Mouse (Mus musculus) lung, adult 2 months (tissue): ENCODE results near the gene Rora. TPM values are rescaled to one million over a fixed set of nuclear protein-coding genes. Genes with fewer than 3 reads are reported as not detected.

Experiments
- DNase-seq: peaks from one replicate; pipeline ENCODE4 v3.0.0; 2022
- H3K4me1 ChIP-seq: fragments of 200-500 bp; 2 replicates; pipeline ENCODE4 v1.6.1; 2011; ENCODE audit warnings: low read length; ENCODE audit not compliant: control insufficient read depth, insufficient read depth
- H3K4me3 ChIP-seq: fragments of 200-500 bp; replicated peaks from 2 replicates; pipeline ENCODE3; 2011; ENCODE audit warnings: low read depth, mild to moderate bottlenecking, control low read depth, low read length; ENCODE audit errors: extremely low read depth
- CTCF ChIP-seq: fragments of 200-500 bp; IDR thresholded peaks from 2 replicates; pipeline ENCODE4 v1.5.1; 2011; ENCODE audit warnings: mild to moderate bottlenecking, low read length, control low read depth; ENCODE audit not compliant: insufficient read depth
- POLR2A ChIP-seq: fragments of 200-500 bp; IDR thresholded peaks from 2 replicates; pipeline ENCODE4 v1.6.1; 2011; ENCODE audit warnings: low read depth, mild to moderate bottlenecking, control low read depth, low read length, borderline replicate concordance; ENCODE audit errors: extremely low read depth
- WGBS: fragments of 180-500 bp; shearing (Covaris S2); methylation state at CpG from one replicate; pipeline ENCODE4 v1.1.7; 2018; 5-methylcytosine and 5-hydroxymethylcytosine counted together
- polyA plus RNA-seq: library from polyadenylated mRNA; depleted of rRNA; stranded (reverse); fragments of >200 nt; gene quantifications from 2 replicates; pipeline ENCODE4 v1.2.3, GENCODE M21; 2012

Gene Rora
- polyA plus RNA-seq, 1 experiment = 17.8 TPM

- peak; percentile 27 for DNase-seq
- Histone ChIP-seq H3K4me3 (peak overlapping the region; percentile 69), H3K4me1 (no peaks in the 10 kb centered on the region)
- no peak for TF ChIP-seq POLR2A
- no peak for TF ChIP-seq CTCF
- under 1% methylated on average over 43 of the region's 43 CpGs for WGBS
Observed at GRCm38 (mm10) chr9:68654333-68655017, 889 bp downstream of the Rora start.

DNA sequence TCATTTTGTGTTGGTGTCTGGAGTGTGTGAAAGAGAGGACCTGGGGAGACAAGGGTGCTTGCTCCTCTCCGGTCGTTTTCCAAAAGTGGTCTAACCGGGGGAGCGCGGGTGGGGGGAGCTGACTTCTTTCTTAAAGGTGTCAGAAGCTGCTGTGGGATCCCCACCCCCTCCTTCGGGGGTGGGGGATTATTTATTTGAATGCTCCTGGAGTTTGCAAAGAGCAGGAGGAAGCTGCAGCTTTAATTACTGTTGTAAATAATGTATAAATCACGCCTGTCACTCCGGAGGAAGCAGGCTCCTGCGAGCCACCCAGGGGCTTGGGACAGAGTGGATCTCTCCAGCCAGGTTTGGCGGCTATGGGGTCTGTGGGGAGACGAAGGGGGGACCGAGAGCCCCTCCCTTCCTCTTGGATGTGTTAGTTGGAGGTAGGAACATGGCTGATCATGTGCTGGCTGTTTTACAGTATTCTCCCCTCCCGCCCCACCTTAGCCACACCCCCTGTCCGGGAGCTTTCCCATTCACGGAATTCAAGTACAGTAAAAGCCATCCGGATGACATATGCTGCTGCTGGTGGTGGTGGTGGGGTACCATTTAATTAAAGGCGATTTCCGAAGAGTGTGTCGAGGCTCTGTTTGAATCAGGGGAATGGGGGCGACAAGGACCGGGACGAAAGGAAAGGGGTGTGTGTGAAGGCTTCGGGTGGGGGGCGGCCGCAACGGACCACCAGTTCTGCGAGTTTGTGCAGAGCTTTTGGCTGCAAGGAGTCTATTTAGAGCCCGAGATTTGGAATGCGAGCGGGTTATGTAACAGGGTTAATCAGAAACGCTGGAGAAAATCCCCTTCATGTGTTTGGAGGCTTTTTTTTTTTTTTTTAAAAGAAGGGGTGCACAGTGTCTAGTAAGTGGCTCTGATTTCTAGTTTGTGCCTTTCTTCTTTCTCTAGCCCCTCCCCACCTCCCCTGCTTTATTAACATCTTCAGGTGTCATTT lies 1.7 kb downstream of the Rora start:
- TF ChIP-seq POLR2A (no peak), CTCF (no peak)
- DNase-seq = peak; percentile 23
- WGBS = 1% methylated on average over 31 of the region's 31 CpGs
- H3K4me1 ChIP-seq = no peaks in the 10 kb centered on the region
- H3K4me3 ChIP-seq = peak overlapping the region; percentile 69

DNA sequence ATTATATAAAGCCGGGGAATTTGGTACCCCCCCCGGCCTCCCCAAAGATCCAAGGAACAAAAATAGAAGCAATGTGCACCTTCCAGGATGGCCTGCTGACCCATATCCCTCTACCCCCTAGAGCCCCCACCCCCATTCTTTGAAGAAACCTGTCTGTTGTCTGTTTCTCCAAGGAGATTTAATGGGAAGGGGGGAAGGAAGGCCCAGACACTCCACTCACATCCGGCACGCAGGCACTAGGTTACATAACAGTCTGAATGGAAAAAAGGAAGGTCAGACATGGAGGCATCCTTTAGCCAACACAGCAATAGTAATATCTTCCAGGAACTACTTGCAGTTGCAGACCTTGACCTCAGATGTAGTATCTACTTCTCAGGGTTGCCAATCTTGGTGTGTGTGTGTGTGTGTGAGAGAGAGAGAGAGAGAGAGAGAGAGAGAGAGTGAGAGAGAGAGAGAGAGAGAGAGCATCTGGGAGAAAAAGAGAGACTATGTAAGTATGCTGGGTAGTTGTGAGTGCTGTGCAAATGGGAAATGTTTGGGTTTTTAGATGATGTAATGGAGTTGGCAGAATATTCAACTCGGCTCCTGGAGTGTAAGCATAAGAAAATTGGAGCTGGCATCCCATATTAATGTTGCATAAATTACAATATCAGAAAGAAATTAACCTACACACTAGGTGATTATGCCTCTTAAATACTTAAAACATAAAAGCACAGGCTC lies 2.6 kb downstream of the Rora start:
- DNase-seq = no peak
- Histone ChIP-seq H3K4me1 (no peaks in the 10 kb centered on the region), H3K4me3 (no peak overlapping the region)
- 37% methylated on average over 5 of the region's 5 CpGs for WGBS
- no peak for TF ChIP-seq CTCF
- no peak for TF ChIP-seq POLR2A

DNA sequence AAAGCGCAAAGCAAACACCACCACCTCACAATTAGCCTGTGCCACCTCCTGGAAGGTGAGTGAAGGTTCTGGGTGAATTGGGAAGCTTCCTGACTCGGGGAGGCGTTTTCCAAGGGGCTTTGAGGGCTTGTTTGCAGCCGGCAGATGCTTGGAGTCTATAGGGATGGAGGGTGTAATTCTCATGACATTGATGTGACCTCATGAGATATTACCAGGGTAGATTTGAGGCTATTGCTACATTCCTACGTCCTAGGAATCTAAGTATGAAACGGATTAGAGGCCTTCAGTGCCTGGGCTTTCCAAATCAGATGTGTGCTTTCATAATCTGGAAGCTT lies 3.2 kb downstream of the Rora start:
- WGBS = 65% methylated on average over 6 of the region's 6 CpGs
- Histone ChIP-seq H3K4me1 (no peaks in the 10 kb centered on the region), H3K4me3 (no peak overlapping the region)
- no peak for DNase-seq
- no peak for TF ChIP-seq CTCF
- TF ChIP-seq POLR2A = no peak

- no peak for DNase-seq
- TF ChIP-seq POLR2A = no peak
- no peak for TF ChIP-seq CTCF
- 77% methylated on average over 3 of the region's 3 CpGs for WGBS
- Histone ChIP-seq H3K4me1 (no peaks in the 10 kb centered on the region), H3K4me3 (no peak overlapping the region)
Observed at GRCm38 (mm10) chr9:68670731-68671130, 17.1 kb downstream of the Rora start.

- no peak for TF ChIP-seq CTCF
- TF ChIP-seq POLR2A = no peak
- no peaks in the 10 kb centered on the region for H3K4me1 ChIP-seq
- no peak for DNase-seq
- no peak overlapping the region for H3K4me3 ChIP-seq
- WGBS = 37% methylated on average over 5 of the region's 5 CpGs
Observed at GRCm38 (mm10) chr9:68672459-68672858, 18.9 kb downstream of the Rora start.

GRCm38 (mm10) chr9:68673221-68673620 lies 19.6 kb downstream of the Rora start:
- DNase-seq = no peak
- 62% methylated on average over 1 of the region's 1 CpGs for WGBS
- no peaks in the 10 kb centered on the region for H3K4me1 ChIP-seq
- H3K4me3 ChIP-seq = no peak overlapping the region
- TF ChIP-seq POLR2A (no peak), CTCF (no peak)

- H3K4me3 ChIP-seq = no peak overlapping the region
- no peaks in the 10 kb centered on the region for H3K4me1 ChIP-seq
- TF ChIP-seq CTCF (no peak), POLR2A (no peak)
- 88% methylated on average over 12 of the region's 12 CpGs for WGBS
- DNase-seq = no peak
Observed at GRCm38 (mm10) chr9:68679871-68680374, 26.3 kb downstream of the Rora start.

GRCm38 (mm10) chr9:68683938-68684337 lies 30.4 kb downstream of the Rora start:
- 59% methylated on average over 3 of the region's 3 CpGs for WGBS
- no peak overlapping the region for H3K4me3 ChIP-seq
- no peaks in the 10 kb centered on the region for H3K4me1 ChIP-seq
- no peak for DNase-seq
- no peak for TF ChIP-seq POLR2A
- TF ChIP-seq CTCF = no peak
